8 mouse cellular contexts compared by ENCODE assay signal in genomic region chr4:124701052-124701845, GRCm38 (mm10). TPM values are rescaled to one million over a fixed set of nuclear protein-coding genes. Genes with fewer than 3 reads are reported as not detected.
DNase-seq lines count a peak whose midpoint lies in the region; ATAC-seq and TF ChIP-seq lines count a peak whose summit lies in the region.

No protein-coding gene starts in this region.

- no peaks in the 10 kb centered on the region for H3K36me3 ChIP-seq in lung, embryonic 15.5 days
- H3K36me3 ChIP-seq in heart, embryonic 10.5 days, result peaks cover 10% of the 10 kb centered on the region; the same call in 1 of the 2 replicates
- peaks cover 8% of the 10 kb centered on the region; the same call in 1 of the 2 replicates for H3K36me3 ChIP-seq in limb, embryonic 15.5 days
- no peaks in the 10 kb centered on the region for H3K36me3 ChIP-seq in neural tube, embryonic 12.5 days

- H3K4me2 ChIP-seq in lung, embryonic 15.5 days, result peak overlapping the region; percentile 95
- H3K4me2 ChIP-seq in limb, embryonic 15.5 days, result peak overlapping the region; percentile 74
- H3K4me2 ChIP-seq in neural tube, embryonic 12.5 days (replicated peaks), result peak overlapping the region; percentile 92

- no peak for DNase-seq in lung, postnatal 14 days
- no peak for DNase-seq in heart, embryonic 10.5 days (ENCODE audit: low spot score)
- no peak for DNase-seq in ovary, adult 18-20 months (ENCODE audit: low spot score)
- DNase-seq in layer of hippocampus, postnatal 36 days, result no peak

- H3K27ac ChIP-seq in lung, embryonic 15.5 days, result peak overlapping the region; percentile 86
- H3K27ac ChIP-seq in cortical plate, adult 2 months (ENCODE audit: insufficient read depth, low read length), result no peak overlapping the region
- peak overlapping the region; percentile 96 for H3K27ac ChIP-seq in heart, embryonic 10.5 days
- H3K27ac ChIP-seq in limb, embryonic 15.5 days, result peak overlapping the region; percentile 96
- H3K27ac ChIP-seq in neural tube, embryonic 12.5 days, result no peak overlapping the region

- ATAC-seq in lung, embryonic 15.5 days (ENCODE audit: borderline replicate concordance, extremely low read depth, low FRiP score, low TSS enrichment), result peak; percentile 16; the same call in 1 of the 2 replicates
- 0 out of 2 replicates have a peak, but pooled peaks have one; percentile 3 for ATAC-seq in limb, embryonic 15.5 days (ENCODE audit: insufficient number of reproducible peaks, low FRiP score, low TSS enrichment, low read depth)
- peak; percentile 26; the same call in 1 of the 2 replicates for ATAC-seq in neural tube, embryonic 12.5 days (ENCODE audit: low FRiP score, low read depth)

- H3K4me1 ChIP-seq in lung, embryonic 15.5 days, result peaks cover 60% of the 10 kb centered on the region
- H3K4me1 ChIP-seq in cortical plate, adult 2 months (ENCODE audit: control insufficient read depth, insufficient read depth, low read length), result no peaks in the 10 kb centered on the region
- peaks cover 64% of the 10 kb centered on the region for H3K4me1 ChIP-seq in heart, embryonic 10.5 days
- peaks cover 56% of the 10 kb centered on the region for H3K4me1 ChIP-seq in limb, embryonic 15.5 days
- peaks cover 33% of the 10 kb centered on the region for H3K4me1 ChIP-seq in neural tube, embryonic 12.5 days

- no peak for TF ChIP-seq CTCF in cortical plate, adult 2 months (IDR thresholded peaks at IDR 0.05; ENCODE audit: extremely low read depth, insufficient read depth, low read length)

- no peaks in the 10 kb centered on the region for H3K9me3 ChIP-seq in lung, embryonic 15.5 days
- no peaks in the 10 kb centered on the region for H3K9me3 ChIP-seq in heart, embryonic 10.5 days
- no peaks in the 10 kb centered on the region for H3K9me3 ChIP-seq in limb, embryonic 15.5 days
- no peaks in the 10 kb centered on the region for H3K9me3 ChIP-seq in neural tube, embryonic 12.5 days

- H3K27me3 ChIP-seq in lung, embryonic 15.5 days, result peaks cover 17% of the 10 kb centered on the region
- H3K27me3 ChIP-seq in heart, embryonic 10.5 days (ENCODE audit: insufficient read depth, poor library complexity, severe bottlenecking), result peaks cover under 1% of the 10 kb centered on the region
- H3K27me3 ChIP-seq in limb, embryonic 15.5 days, result no peaks in the 10 kb centered on the region
- H3K27me3 ChIP-seq in neural tube, embryonic 12.5 days (replicated peaks), result peaks cover 22% of the 10 kb centered on the region

- H3K4me3 ChIP-seq in lung, embryonic 15.5 days, result peak overlapping the region; percentile 84
- peak overlapping the region; percentile 2 for H3K4me3 ChIP-seq in cortical plate, adult 2 months (ENCODE audit: insufficient read depth, low read length)
- H3K4me3 ChIP-seq in heart, embryonic 10.5 days, result peak overlapping the region; percentile 96
- H3K4me3 ChIP-seq in limb, embryonic 15.5 days, result peak overlapping the region; percentile 88
- H3K4me3 ChIP-seq in neural tube, embryonic 12.5 days, result peak overlapping the region; percentile 65

- 4% methylated on average over 22 of the region's 22 CpGs for WGBS in lung, embryonic 15.5 days
- WGBS in heart, embryonic 10.5 days, result 2% methylated on average over 22 of the region's 22 CpGs
- 1% methylated on average over 22 of the region's 22 CpGs for WGBS in limb, embryonic 15.5 days
- WGBS in neural tube, embryonic 12.5 days, result 2% methylated on average over 22 of the region's 22 CpGs

- peak overlapping the region; percentile 92 for H3K9ac ChIP-seq in lung, embryonic 15.5 days
- H3K9ac ChIP-seq in limb, embryonic 15.5 days, result peak overlapping the region; percentile 89
- peak overlapping the region; percentile 66 for H3K9ac ChIP-seq in neural tube, embryonic 12.5 days

- no peak for TF ChIP-seq POLR2A in cortical plate, adult 2 months (IDR thresholded peaks at IDR 0.05; ENCODE audit: extremely low read depth, insufficient read depth, low read length)

RNA-seq across cellular contexts. Expression of gene Fhl3, which starts 0.7 kb away (rescaled TPM):
- 5.3 and 9.3 TPM in 2 replicates for polyA plus RNA-seq in lung, embryonic 15.5 days (2015; fragmentation: Nextera tagmentation; extraction: Ambion mirVana)
- 1.8 and 2.4 TPM in 2 replicates for polyA plus RNA-seq in cortical plate, adult 2 months (2012; rRNA removed)
- 3.9 and 5.4 TPM in 2 replicates for polyA plus RNA-seq in heart, embryonic 10.5 days (2016; fragmentation: Nextera tagmentation; extraction: Ambion mirVana)
- 11.5 and 15.4 TPM in 2 replicates for polyA plus RNA-seq in limb, embryonic 15.5 days (2015; fragmentation: Nextera tagmentation; extraction: Ambion mirVana)
- polyA plus RNA-seq in neural tube, embryonic 12.5 days (2016; fragmentation: Nextera tagmentation; extraction: Ambion mirVana), result 1.6 and 3.6 TPM in 2 replicates
- total RNA-seq in layer of hippocampus, postnatal 36 days (2021), result 1 to 10 TPM; 1.7 to 2.4 TPM

RNA-seq across cellular contexts. Expression of gene Utp11, which starts 7.8 kb away (rescaled TPM):
- polyA plus RNA-seq in lung, embryonic 15.5 days (2015; fragmentation: Nextera tagmentation; extraction: Ambion mirVana), result 57.7 and 60.8 TPM in 2 replicates
- polyA plus RNA-seq in cortical plate, adult 2 months (2012; rRNA removed), result 18.6 and 19.3 TPM in 2 replicates
- 53.0 and 63.6 TPM in 2 replicates for polyA plus RNA-seq in heart, embryonic 10.5 days (2016; fragmentation: Nextera tagmentation; extraction: Ambion mirVana)
- 74.7 and 79.4 TPM in 2 replicates for polyA plus RNA-seq in limb, embryonic 15.5 days (2015; fragmentation: Nextera tagmentation; extraction: Ambion mirVana)
- 58.5 and 60.4 TPM in 2 replicates for polyA plus RNA-seq in neural tube, embryonic 12.5 days (2016; fragmentation: Nextera tagmentation; extraction: Ambion mirVana)
- total RNA-seq in layer of hippocampus, postnatal 36 days (2021), result 10 to 100 TPM; 15.9 to 16.9 TPM

RNA-seq across cellular contexts. Expression of gene Sf3a3, which starts 13.3 kb away (rescaled TPM):
- 148 and 151 TPM in 2 replicates for polyA plus RNA-seq in lung, embryonic 15.5 days (2015; fragmentation: Nextera tagmentation; extraction: Ambion mirVana)
- 33.9 and 35.4 TPM in 2 replicates for polyA plus RNA-seq in cortical plate, adult 2 months (2012; rRNA removed)
- 137 and 180 TPM in 2 replicates for polyA plus RNA-seq in heart, embryonic 10.5 days (2016; fragmentation: Nextera tagmentation; extraction: Ambion mirVana)
- 131 and 134 TPM in 2 replicates for polyA plus RNA-seq in limb, embryonic 15.5 days (2015; fragmentation: Nextera tagmentation; extraction: Ambion mirVana)
- polyA plus RNA-seq in neural tube, embryonic 12.5 days (2016; fragmentation: Nextera tagmentation; extraction: Ambion mirVana), result 157 and 162 TPM in 2 replicates
- total RNA-seq in layer of hippocampus, postnatal 36 days (2021), result 10 to 100 TPM; 34.9 to 35.4 TPM

RNA-seq across cellular contexts. Expression of gene Inpp5b, which starts 40.4 kb away (rescaled TPM):
- 28.2 and 35.5 TPM in 2 replicates for polyA plus RNA-seq in lung, embryonic 15.5 days (2015; fragmentation: Nextera tagmentation; extraction: Ambion mirVana)
- 73.6 and 78.2 TPM in 2 replicates for polyA plus RNA-seq in cortical plate, adult 2 months (2012; rRNA removed)
- 19.9 and 25.5 TPM in 2 replicates for polyA plus RNA-seq in heart, embryonic 10.5 days (2016; fragmentation: Nextera tagmentation; extraction: Ambion mirVana)
- 31.0 and 33.5 TPM in 2 replicates for polyA plus RNA-seq in limb, embryonic 15.5 days (2015; fragmentation: Nextera tagmentation; extraction: Ambion mirVana)
- polyA plus RNA-seq in neural tube, embryonic 12.5 days (2016; fragmentation: Nextera tagmentation; extraction: Ambion mirVana), result 26.2 and 29.7 TPM in 2 replicates
- 10 to 100 TPM; 40.9 to 51.4 TPM for total RNA-seq in layer of hippocampus, postnatal 36 days (2021)

RNA-seq across cellular contexts. Expression of gene Pou3f1, which starts 44.6 kb away (rescaled TPM):
- polyA plus RNA-seq in lung, embryonic 15.5 days (2015; fragmentation: Nextera tagmentation; extraction: Ambion mirVana), result 0.06 and 0.14 TPM in 2 replicates
- polyA plus RNA-seq in cortical plate, adult 2 months (2012; rRNA removed), result 13.8 and 15.8 TPM in 2 replicates
- polyA plus RNA-seq in heart, embryonic 10.5 days (2016; fragmentation: Nextera tagmentation; extraction: Ambion mirVana), result 0.10 and 0.35 TPM in 2 replicates
- polyA plus RNA-seq in limb, embryonic 15.5 days (2015; fragmentation: Nextera tagmentation; extraction: Ambion mirVana), result 1.1 and 1.7 TPM in 2 replicates
- polyA plus RNA-seq in neural tube, embryonic 12.5 days (2016; fragmentation: Nextera tagmentation; extraction: Ambion mirVana), result 25.2 and 25.8 TPM in 2 replicates
- 10 to 100 TPM; 42.7 to 44.9 TPM for total RNA-seq in layer of hippocampus, postnatal 36 days (2021)

Comparison
In these comparisons a context has a peak if more than half of its experiments do, and no peak if none do; other contexts are left out.
1. H3K27ac ChIP-seq: peak in lung, embryonic 15.5 days (single experiment), heart, embryonic 10.5 days (single experiment) and limb, embryonic 15.5 days (single experiment); none in cortical plate, adult 2 months (single experiment) and neural tube, embryonic 12.5 days (single experiment).
2. H3K4me3 ChIP-seq: peak in every context shown above with its lines; median percentile 96 in heart, embryonic 10.5 days; 88 in limb, embryonic 15.5 days; 84 in lung, embryonic 15.5 days; 65 in neural tube, embryonic 12.5 days; 2 in cortical plate, adult 2 months.
3. Peak in every context shown above with its lines, with median percentiles within 50 percentile points of each other: ATAC-seq, H3K4me2 ChIP-seq and H3K9ac ChIP-seq.